Mouse (Mus musculus) ES-E14 (cell line): ENCODE results near the gene Gpr22. TPM values are rescaled to one million over a fixed set of nuclear protein-coding genes. Genes with fewer than 3 reads are reported as not detected.

ENCODE experiments used
- DNase-seq: peaks from one replicate; pipeline ENCODE4 v3.0.0-alpha.2; 2013; ENCODE audit warnings: low read depth, low spot score
- H3K27ac ChIP-seq: 2 replicates; pipeline ENCODE4 v1.5.1; 2012; ENCODE audit warnings: low read depth, mild to moderate bottlenecking, low read length, moderate library complexity, mixed read lengths; ENCODE audit not compliant: poor library complexity, insufficient read depth, severe bottlenecking
- H3K36me3 ChIP-seq: 2 replicates; pipeline ENCODE4 v1.6.1; 2012; ENCODE audit warnings: mild to moderate bottlenecking, low read length, moderate library complexity, mixed read lengths; ENCODE audit not compliant: control insufficient read depth, poor library complexity, insufficient read depth, severe bottlenecking
- H3K4me1 ChIP-seq, 2 experiments: fragments of 150-350 bp in 1 of 2; sonication (generic) in 1 of 2; 2 replicates each; pipeline ENCODE4 v1.6.1; 2012; ENCODE audit warnings: low read length in 2 of 2, mild to moderate bottlenecking in 1 of 2, mixed read lengths in 1 of 2; ENCODE audit not compliant: control insufficient read depth in 2 of 2, insufficient read depth in 2 of 2, poor library complexity in 1 of 2
- H3K4me3 ChIP-seq, 2 experiments: fragments of 150-350 bp in 1 of 2; sonication (generic) in 1 of 2; 2 replicates each; pipeline ENCODE4 v1.5.1; 2012; ENCODE audit warnings: low read length in 2 of 2, low read depth in 1 of 2, mild to moderate bottlenecking in 1 of 2, mixed read lengths in 1 of 2; ENCODE audit not compliant: insufficient read depth in 1 of 2, poor library complexity in 1 of 2, severe bottlenecking in 1 of 2
- H3K9ac ChIP-seq: 2 replicates; pipeline ENCODE4 v1.6.1; 2012; ENCODE audit warnings: low read depth, mild to moderate bottlenecking, low read length, mixed read lengths; ENCODE audit not compliant: poor library complexity, insufficient read depth, severe bottlenecking
- H3K9me3 ChIP-seq: fragments of 150-350 bp; sonication (generic); 2 replicates; pipeline ENCODE4 v1.6.1; 2012; ENCODE audit warnings: low read depth, mild to moderate bottlenecking, low read length; ENCODE audit not compliant: control insufficient read depth, insufficient read depth
- CHD2 ChIP-seq: IDR thresholded peaks from 2 replicates; pipeline ENCODE4 v1.6.1; 2014; ENCODE audit warnings: mild to moderate bottlenecking, low read depth, low read length, inconsistent platforms
- HCFC1 ChIP-seq: IDR thresholded peaks from 2 replicates; pipeline ENCODE4 v1.6.1; 2012; ENCODE audit warnings: low read length, inconsistent platforms, borderline replicate concordance; ENCODE audit not compliant: insufficient read depth
- MAFK ChIP-seq: IDR thresholded peaks from 2 replicates; pipeline ENCODE4 v1.6.1; 2014; ENCODE audit warnings: mild to moderate bottlenecking, low read depth, low read length, inconsistent platforms; ENCODE audit not compliant: insufficient read depth
- ZC3H11A ChIP-seq: IDR thresholded peaks from 2 replicates; pipeline ENCODE4 v1.6.1; 2012; ENCODE audit warnings: low read depth, mild to moderate bottlenecking, inconsistent platforms, low read length, borderline replicate concordance
- ZNF384 ChIP-seq: IDR thresholded peaks from 2 replicates; pipeline ENCODE4 v1.6.1; 2012; ENCODE audit warnings: low read depth, low read length, inconsistent platforms
- in situ Hi-C, 2 experiments: fragments of 600-800 bp; cut with MboI; formaldehyde crosslinking; loops; one replicate each; pipeline ENCODE4 v1.15.1; 2025; ENCODE audit warnings: low sequenced_read_pairs in 2 of 2, inconsistent platforms in 1 of 2; ENCODE audit not compliant: unreplicated experiment in 2 of 2
- total RNA-seq: library from RNA; depleted of rRNA; stranded (reverse); fragments of 300-350 nt; gene quantifications from 2 replicates; pipeline ENCODE4 v1.2.3, GENCODE M21; 2012

Gene Gpr22
- total RNA-seq, 1 experiment, result 0.22 TPM

GRCm38 (mm10) chr12:31724576-31724975 is 10.8 kb upstream of the Gpr22 start:
- H3K9me3 ChIP-seq, result no peaks in the 10 kb centered on the region
- DNase-seq, result peak; percentile 11
- TF ChIP-seq HCFC1 (no peak), MAFK (no peak), ZNF384 (no peak), CHD2 (no peak), ZC3H11A (no peak)
- in situ Hi-C loops, result no loop called here
- peaks cover 2 to 8% of the 10 kb centered on the region in 2 experiments; a peak in 3 of 4 replicates for H3K4me1 ChIP-seq
- H3K27ac ChIP-seq, result no peak overlapping the region
- no peak overlapping the region for H3K4me3 ChIP-seq
- H3K36me3 ChIP-seq, result no peaks in the 10 kb centered on the region
- no peak overlapping the region for H3K9ac ChIP-seq

- H3K9me3 ChIP-seq, result no peaks in the 10 kb centered on the region
- H3K36me3 ChIP-seq, result no peaks in the 10 kb centered on the region
- TF ChIP-seq MAFK (no peak), ZNF384 (no peak), CHD2 (no peak), HCFC1 (no peak)
- no peak overlapping the region for H3K4me3 ChIP-seq
- DNase-seq, result no peak
- in situ Hi-C loops, result no loop called here
- H3K4me1 ChIP-seq, result peaks cover 0 to 3% of the 10 kb centered on the region in 2 experiments; a peak in 1 of 4 replicates
- no peak overlapping the region for H3K9ac ChIP-seq
- no peak overlapping the region for H3K27ac ChIP-seq
These were observed 6.0 kb upstream of the Gpr22 start for GRCm38 (mm10) chr12:31719586-31720275.

GRCm38 (mm10) chr12:31714070-31714469 is 323 bp upstream of the Gpr22 start:
- Histone ChIP-seq H3K9me3 (no peaks in the 10 kb centered on the region), H3K27ac (no peak overlapping the region), H3K9ac (no peak overlapping the region), H3K36me3 (no peaks in the 10 kb centered on the region), H3K4me3 (no peak overlapping the region), H3K4me1 (peaks cover 0 to 1% of the 10 kb centered on the region in 2 experiments; a peak in 1 of 4 replicates)
- TF ChIP-seq CHD2 (no peak), HCFC1 (no peak), ZC3H11A (no peak), MAFK (no peak), ZNF384 (no peak)
- DNase-seq, result no peak
- in situ Hi-C loops, result no loop called here

- Histone ChIP-seq H3K4me3 (no peak overlapping the region), H3K4me1 (no peaks in the 10 kb centered on the region), H3K9ac (no peak overlapping the region), H3K36me3 (no peaks in the 10 kb centered on the region), H3K27ac (no peak overlapping the region), H3K9me3 (no peaks in the 10 kb centered on the region)
- in situ Hi-C loops, result no loop called here
- no peak for DNase-seq
- no peak for TF ChIP-seq CHD2
- TF ChIP-seq HCFC1, result no peak
- TF ChIP-seq ZC3H11A, result no peak
- no peak for TF ChIP-seq MAFK
- TF ChIP-seq ZNF384, result no peak
These were observed 1.0 kb downstream of the Gpr22 start for GRCm38 (mm10) chr12:31712727-31713126.

- no peaks in the 10 kb centered on the region for H3K4me1 ChIP-seq
- in situ Hi-C loops, result no loop called here
- no peaks in the 10 kb centered on the region for H3K36me3 ChIP-seq
- no peak overlapping the region for H3K27ac ChIP-seq
- TF ChIP-seq HCFC1 (no peak), CHD2 (no peak), ZC3H11A (no peak), MAFK (no peak)
- no peak overlapping the region for H3K9ac ChIP-seq
- no peaks in the 10 kb centered on the region for H3K9me3 ChIP-seq
- no peak for DNase-seq
- no peak overlapping the region for H3K4me3 ChIP-seq
These were observed 1.5 kb downstream of the Gpr22 start for GRCm38 (mm10) chr12:31712233-31712632.
